Mouse (Mus musculus): ENCODE measurements at regions not wholly inside any gene's neighbourhood (a gene's known extent, or its start where the extent isn't known, plus 50 kb on each side); places are given as distances from the start of the nearest gene placed in this dataset.
A peak's percentile ranks its signal among the peaks of the same experiment; 100 is the strongest.

DNA sequence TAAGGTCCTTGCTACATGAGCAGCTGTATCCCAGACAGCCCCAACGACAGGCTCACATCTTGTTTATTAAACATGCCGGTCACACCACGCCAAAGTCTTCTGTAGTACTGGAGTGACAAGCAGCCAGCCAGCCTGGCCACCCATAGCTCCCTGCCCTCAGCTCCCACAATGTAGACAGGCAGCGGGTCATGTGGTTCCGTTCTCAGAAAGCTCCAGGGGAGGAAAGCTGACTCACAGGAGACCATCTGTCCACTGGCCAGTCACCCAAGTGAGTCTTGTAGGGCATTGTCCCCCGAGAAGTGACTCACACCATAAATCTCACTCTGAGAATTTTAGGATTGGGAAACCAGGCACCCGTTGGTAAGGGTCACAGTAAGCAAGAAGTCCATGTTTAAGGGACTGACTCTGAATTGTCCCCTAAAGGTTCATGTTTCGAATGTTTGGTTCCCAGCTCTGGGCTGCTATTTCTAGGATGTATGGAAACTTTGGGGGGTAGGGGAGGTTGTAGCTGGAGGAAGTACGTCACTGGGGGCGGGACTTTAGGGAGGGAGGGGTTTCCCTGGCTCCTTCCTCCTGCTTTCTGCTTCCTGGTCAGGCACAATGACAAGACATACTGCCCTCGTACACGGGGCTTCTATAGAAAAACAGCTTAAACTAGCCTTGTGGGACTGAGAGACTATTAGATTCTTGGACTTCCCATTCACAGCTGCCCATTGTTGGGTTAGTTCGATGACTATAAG is 203.0 kb upstream of the Tbx3 start:
- DNase-seq (ENCODE audit: low spot score) = no peak
- Histone ChIP-seq H3K27me3 (replicated peaks; ENCODE audit: control insufficient read depth, insufficient read depth, low read length) (no peaks in the 10 kb centered on the region), H3K36me3 (ENCODE audit: control insufficient read depth, insufficient read depth, low read length) (no peaks in the 10 kb centered on the region), H3K4me1 (ENCODE audit: control insufficient read depth, insufficient read depth, low read length) (no peaks in the 10 kb centered on the region), H3K4me3 (ENCODE audit: low read depth, low read length) (no peak overlapping the region), H3K4me2 (ENCODE audit: low read depth, low read length) (no peak overlapping the region), H3K27ac (replicated peaks; ENCODE audit: low read depth, low read length) (no peak overlapping the region), H3K9ac (ENCODE audit: low read depth, low read length) (no peak overlapping the region), H3K9me3 (ENCODE audit: control insufficient read depth, low read length) (no peaks in the 10 kb centered on the region)
- WGBS = 76% methylated on average over 13 of the region's 13 CpGs
- no peak for ATAC-seq (ENCODE audit: low read depth)

DNA sequence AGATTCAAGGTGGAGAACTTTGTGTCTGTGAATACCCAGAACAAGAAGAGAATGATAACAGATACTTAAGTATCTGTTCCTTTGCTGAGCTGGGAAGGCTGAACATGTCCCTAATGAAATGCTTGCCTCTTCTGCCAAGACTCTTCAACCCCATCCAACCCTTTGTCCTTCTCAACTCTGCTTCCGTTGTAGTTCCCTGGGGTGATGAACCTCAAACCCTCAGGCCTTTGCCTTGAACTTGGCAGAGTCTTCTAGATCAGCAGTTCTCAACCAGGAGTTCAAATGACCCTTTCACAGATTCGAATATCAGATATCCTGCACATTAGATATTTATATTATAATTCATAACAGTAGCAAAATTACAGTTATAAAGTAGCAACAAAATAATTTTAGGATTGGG is 192.5 kb upstream of the Tbx3 start:
- Histone ChIP-seq H3K27ac (replicated peaks; ENCODE audit: low read depth, low read length) (no peak overlapping the region), H3K9ac (ENCODE audit: low read depth, low read length) (no peak overlapping the region), H3K27me3 (replicated peaks; ENCODE audit: control insufficient read depth, insufficient read depth, low read length) (no peaks in the 10 kb centered on the region), H3K4me2 (ENCODE audit: low read depth, low read length) (no peak overlapping the region), H3K9me3 (ENCODE audit: control insufficient read depth, low read length) (peaks cover 8% of the 10 kb centered on the region; the same call in 1 of the 2 replicates), H3K36me3 (ENCODE audit: control insufficient read depth, insufficient read depth, low read length) (no peaks in the 10 kb centered on the region), H3K4me1 (ENCODE audit: control insufficient read depth, insufficient read depth, low read length) (peaks cover 11% of the 10 kb centered on the region; the same call in 1 of the 2 replicates), H3K4me3 (ENCODE audit: low read depth, low read length) (no peak overlapping the region)
- no peak for DNase-seq (ENCODE audit: low spot score)
- WGBS = 81% methylated on average over 2 of the region's 2 CpGs
- no peak for ATAC-seq (ENCODE audit: low read depth)

DNA sequence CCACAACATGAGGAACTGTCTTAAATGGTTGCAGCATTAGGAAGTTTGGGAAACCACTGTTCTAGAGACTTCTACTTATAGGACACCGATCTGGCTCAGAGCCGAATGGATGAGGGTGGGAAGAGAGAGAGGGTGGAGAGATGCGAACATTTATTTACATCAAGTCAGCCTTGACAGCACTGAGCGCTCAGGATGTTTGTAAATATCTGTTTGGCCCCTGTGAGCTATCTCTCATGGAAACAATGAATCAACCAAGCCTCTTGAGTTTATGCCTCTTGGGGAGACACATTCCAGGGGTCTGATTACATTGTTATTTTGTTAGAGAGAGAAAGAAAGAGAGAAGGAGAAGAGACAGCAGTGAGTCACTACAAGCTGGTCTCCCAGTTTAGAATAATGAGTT is 192.1 kb upstream of the Tbx3 start:
- ATAC-seq (ENCODE audit: low read depth) (no peak), DNase-seq (ENCODE audit: low spot score) (peak; percentile 12)
- 72% methylated on average over 4 of the region's 4 CpGs for WGBS
- Histone ChIP-seq H3K4me1 (ENCODE audit: control insufficient read depth, insufficient read depth, low read length) (peaks cover 11% of the 10 kb centered on the region; the same call in 1 of the 2 replicates), H3K27me3 (replicated peaks; ENCODE audit: control insufficient read depth, insufficient read depth, low read length) (no peaks in the 10 kb centered on the region), H3K4me2 (ENCODE audit: low read depth, low read length) (no peak overlapping the region), H3K36me3 (ENCODE audit: control insufficient read depth, insufficient read depth, low read length) (no peaks in the 10 kb centered on the region), H3K27ac (replicated peaks; ENCODE audit: low read depth, low read length) (no peak overlapping the region), H3K4me3 (ENCODE audit: low read depth, low read length) (no peak overlapping the region), H3K9ac (ENCODE audit: low read depth, low read length) (no peak overlapping the region), H3K9me3 (ENCODE audit: control insufficient read depth, low read length) (peaks cover 8% of the 10 kb centered on the region; the same call in 1 of the 2 replicates)

DNA sequence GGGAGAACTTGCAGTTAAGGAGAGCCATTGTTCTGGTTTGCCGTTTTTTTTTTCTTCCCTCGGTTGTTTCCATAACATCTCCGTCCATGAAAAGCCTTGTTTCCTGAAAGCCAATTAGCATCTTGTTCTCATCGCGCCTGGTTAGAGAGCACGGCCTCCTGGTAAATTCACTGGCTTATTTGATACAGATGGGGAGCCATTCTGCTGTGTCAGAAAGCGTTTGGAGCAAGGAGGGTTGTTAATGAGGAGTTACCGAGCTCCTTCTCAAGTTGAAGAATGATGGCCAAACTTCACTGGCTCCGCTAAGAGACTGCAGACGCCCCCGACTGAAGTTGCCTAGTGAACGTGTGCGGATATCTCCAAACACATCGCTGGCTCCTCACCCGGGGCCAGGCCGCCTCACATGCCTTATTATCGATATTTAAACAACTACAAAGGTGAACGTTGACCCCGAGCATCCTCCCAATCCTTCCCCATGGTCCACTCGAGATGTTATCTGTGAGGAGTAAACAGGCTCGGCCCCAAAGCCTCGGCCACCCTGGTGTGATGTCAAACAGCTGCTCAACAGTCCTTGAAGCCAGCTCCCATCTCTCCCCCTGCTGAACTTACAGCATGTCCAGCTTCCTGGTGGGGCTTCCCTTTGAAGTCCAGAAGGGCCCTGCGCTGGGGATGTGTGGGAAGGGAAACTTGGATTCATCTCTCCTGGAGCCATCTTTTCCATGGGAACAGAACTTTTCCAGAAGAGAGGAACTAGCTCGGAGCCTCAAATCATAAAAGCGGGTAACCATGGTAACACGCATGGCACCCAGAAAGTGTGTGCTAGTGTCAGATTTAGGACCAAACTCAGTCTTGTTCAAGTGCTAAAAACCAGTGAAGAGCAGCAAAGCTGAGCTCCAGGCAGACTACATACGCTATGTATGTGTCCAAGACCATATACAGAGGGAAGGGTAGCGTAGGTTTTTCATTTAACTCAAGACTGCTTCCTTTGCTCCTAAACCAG is 190.0 kb upstream of the Tbx3 start:
- Histone ChIP-seq H3K27me3 (replicated peaks; ENCODE audit: control insufficient read depth, insufficient read depth, low read length) (no peaks in the 10 kb centered on the region), H3K4me1 (ENCODE audit: control insufficient read depth, insufficient read depth, low read length) (peaks cover 11% of the 10 kb centered on the region; the same call in 1 of the 2 replicates), H3K9me3 (ENCODE audit: control insufficient read depth, low read length) (peaks cover 2% of the 10 kb centered on the region; the same call in 1 of the 2 replicates), H3K4me3 (ENCODE audit: low read depth, low read length) (no peak overlapping the region), H3K9ac (ENCODE audit: low read depth, low read length) (no peak overlapping the region), H3K36me3 (ENCODE audit: control insufficient read depth, insufficient read depth, low read length) (no peaks in the 10 kb centered on the region), H3K4me2 (ENCODE audit: low read depth, low read length) (no peak overlapping the region), H3K27ac (replicated peaks; ENCODE audit: low read depth, low read length) (no peak overlapping the region)
- ATAC-seq (ENCODE audit: low read depth) (no peak), DNase-seq (ENCODE audit: low spot score) (peak; percentile 63)
- WGBS = 40% methylated on average over 28 of the region's 28 CpGs

DNA sequence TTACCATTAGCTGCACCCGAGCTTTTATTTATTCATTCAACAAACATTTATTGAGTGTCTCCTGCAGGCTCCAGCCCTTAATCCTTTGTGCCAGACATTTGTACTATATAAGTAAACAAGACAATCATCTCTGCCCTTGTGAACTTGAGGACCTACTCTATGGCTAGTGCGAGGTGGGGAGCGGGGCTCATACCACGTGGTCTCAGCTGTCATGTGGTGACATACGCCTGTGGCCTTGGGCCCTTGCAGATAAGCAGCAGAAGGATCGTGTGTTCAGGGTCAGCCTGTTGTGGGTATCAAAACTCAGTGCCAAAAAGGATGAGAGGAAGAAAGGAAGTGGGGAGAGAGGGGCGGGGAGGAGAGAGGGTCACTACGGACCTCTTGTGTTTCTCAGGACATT is 186.8 kb upstream of the Tbx3 start:
- Histone ChIP-seq H3K36me3 (ENCODE audit: control insufficient read depth, insufficient read depth, low read length) (no peaks in the 10 kb centered on the region), H3K9ac (ENCODE audit: low read depth, low read length) (no peak overlapping the region), H3K27ac (replicated peaks; ENCODE audit: low read depth, low read length) (no peak overlapping the region), H3K4me3 (ENCODE audit: low read depth, low read length) (no peak overlapping the region), H3K4me1 (ENCODE audit: control insufficient read depth, insufficient read depth, low read length) (peaks cover 11% of the 10 kb centered on the region; the same call in 1 of the 2 replicates), H3K27me3 (replicated peaks; ENCODE audit: control insufficient read depth, insufficient read depth, low read length) (no peaks in the 10 kb centered on the region), H3K9me3 (ENCODE audit: control insufficient read depth, low read length) (no peaks in the 10 kb centered on the region), H3K4me2 (ENCODE audit: low read depth, low read length) (no peak overlapping the region)
- 81% methylated on average over 8 of the region's 8 CpGs for WGBS
- no peak for ATAC-seq (ENCODE audit: low read depth)
- DNase-seq (ENCODE audit: low spot score) = no peak

DNA sequence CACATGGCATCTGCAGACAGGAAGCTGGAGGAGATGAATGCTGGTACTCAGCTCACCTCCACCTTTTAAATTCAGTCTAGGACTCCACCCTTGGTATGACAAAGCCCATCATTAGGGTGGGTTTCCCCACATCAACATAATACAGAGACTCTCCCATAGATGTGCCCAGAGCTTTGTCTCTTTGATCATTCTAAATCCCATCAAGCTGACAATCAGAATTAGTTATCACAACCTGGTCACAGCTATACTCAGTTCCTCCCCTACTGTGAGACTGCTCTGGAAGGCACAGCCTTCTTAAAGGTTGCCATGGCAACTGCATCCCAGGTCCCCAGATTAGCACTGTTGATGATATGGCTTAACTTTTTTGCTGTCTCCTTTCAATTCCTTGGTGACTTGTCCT is 184.3 kb upstream of the Tbx3 start:
- ATAC-seq (ENCODE audit: low read depth) (no peak), DNase-seq (ENCODE audit: low spot score) (no peak)
- Histone ChIP-seq H3K36me3 (ENCODE audit: control insufficient read depth, insufficient read depth, low read length) (no peaks in the 10 kb centered on the region), H3K27me3 (replicated peaks; ENCODE audit: control insufficient read depth, insufficient read depth, low read length) (no peaks in the 10 kb centered on the region), H3K4me3 (ENCODE audit: low read depth, low read length) (no peak overlapping the region), H3K9me3 (ENCODE audit: control insufficient read depth, low read length) (no peaks in the 10 kb centered on the region), H3K27ac (replicated peaks; ENCODE audit: low read depth, low read length) (no peak overlapping the region), H3K4me2 (ENCODE audit: low read depth, low read length) (no peak overlapping the region), H3K9ac (ENCODE audit: low read depth, low read length) (no peak overlapping the region), H3K4me1 (ENCODE audit: control insufficient read depth, insufficient read depth, low read length) (no peaks in the 10 kb centered on the region)

DNA sequence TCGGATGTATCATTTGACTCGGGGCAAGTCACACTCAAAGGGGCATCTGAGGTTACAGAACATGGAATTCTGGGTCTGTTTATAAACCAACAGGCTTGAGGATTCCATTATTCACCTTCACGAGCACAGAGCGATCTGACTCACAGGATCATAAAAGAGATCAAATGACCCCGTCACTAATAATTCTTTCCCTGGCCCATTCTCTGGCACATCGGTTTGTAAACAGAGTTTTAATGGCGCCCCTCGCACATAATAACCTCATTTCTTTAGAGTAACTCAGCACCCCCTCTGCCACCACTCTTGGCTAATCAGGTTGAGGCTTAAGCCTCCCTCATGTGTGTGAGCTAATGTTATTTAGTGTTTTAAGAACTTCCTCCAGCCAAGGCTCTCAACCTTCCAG is 183.3 kb upstream of the Tbx3 start:
- no peak overlapping the region for H3K4me2 ChIP-seq (ENCODE audit: low read depth, low read length)
- DNase-seq (ENCODE audit: low spot score) (no peak), ATAC-seq (ENCODE audit: low read depth) (no peak)
- 69% methylated on average over 8 of the region's 8 CpGs for WGBS
- no peak overlapping the region for H3K9ac ChIP-seq (ENCODE audit: low read depth, low read length)
- H3K4me1 ChIP-seq (ENCODE audit: control insufficient read depth, insufficient read depth, low read length) = no peaks in the 10 kb centered on the region
- no peaks in the 10 kb centered on the region for H3K36me3 ChIP-seq (ENCODE audit: control insufficient read depth, insufficient read depth, low read length)
- no peak overlapping the region for H3K4me3 ChIP-seq (ENCODE audit: low read depth, low read length)
- no peaks in the 10 kb centered on the region for H3K9me3 ChIP-seq (ENCODE audit: control insufficient read depth, low read length)
- no peak overlapping the region for H3K27ac ChIP-seq (replicated peaks; ENCODE audit: low read depth, low read length)
- H3K27me3 ChIP-seq (replicated peaks; ENCODE audit: control insufficient read depth, insufficient read depth, low read length) = no peaks in the 10 kb centered on the region

DNA sequence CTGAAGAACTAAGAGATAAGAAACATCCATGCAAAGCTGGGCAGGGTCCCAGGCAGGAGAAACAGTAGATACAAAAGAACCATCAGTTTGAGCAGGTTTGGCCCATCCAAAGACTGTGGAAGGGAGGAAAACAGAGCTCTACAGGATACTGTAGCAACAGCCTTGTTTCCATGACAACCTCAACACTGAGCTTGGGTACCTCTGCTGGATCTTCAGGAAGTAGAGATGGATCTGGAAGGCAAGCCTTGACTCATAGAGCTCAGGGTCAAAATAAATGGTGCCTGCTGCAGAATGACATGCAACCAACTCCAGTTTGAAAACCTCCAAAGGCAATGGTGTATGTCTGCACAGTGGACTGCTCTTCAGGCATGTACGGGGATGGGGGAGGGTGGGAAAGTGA is 173.0 kb upstream of the Tbx3 start:
- ATAC-seq (ENCODE audit: low read depth) (no peak), DNase-seq (ENCODE audit: low spot score) (no peak)
- H3K9me3 ChIP-seq (ENCODE audit: control insufficient read depth, low read length) = no peaks in the 10 kb centered on the region
- no peaks in the 10 kb centered on the region for H3K4me1 ChIP-seq (ENCODE audit: control insufficient read depth, insufficient read depth, low read length)
- H3K27me3 ChIP-seq (replicated peaks; ENCODE audit: control insufficient read depth, insufficient read depth, low read length) = no peaks in the 10 kb centered on the region
- 96% methylated on average over 1 of the region's 1 CpGs for WGBS
- H3K27ac ChIP-seq (replicated peaks; ENCODE audit: low read depth, low read length) = no peak overlapping the region
- H3K4me2 ChIP-seq (ENCODE audit: low read depth, low read length) = no peak overlapping the region
- H3K36me3 ChIP-seq (ENCODE audit: control insufficient read depth, insufficient read depth, low read length) = no peaks in the 10 kb centered on the region
- H3K9ac ChIP-seq (ENCODE audit: low read depth, low read length) = no peak overlapping the region
- no peak overlapping the region for H3K4me3 ChIP-seq (ENCODE audit: low read depth, low read length)

Data from embryonic facial prominence, embryonic 14.5 days (tissue).